Mouse (Mus musculus) embryonic fibroblast, embryonic 13.5 days (primary cell): ENCODE results near the gene H6pd. TPM values are rescaled to one million over a fixed set of nuclear protein-coding genes. Genes with fewer than 3 reads are reported as not detected.

ENCODE experiments used
- H3K27ac ChIP-seq: 2 replicates; pipeline ENCODE4 v1.5.1; 2012; ENCODE audit warnings: low read length, control low read depth, inconsistent platforms; ENCODE audit not compliant: insufficient read depth
- H3K4me1 ChIP-seq: 2 replicates; pipeline ENCODE4 v1.6.1; 2011; ENCODE audit warnings: low read length; ENCODE audit not compliant: control insufficient read depth, insufficient read depth
- H3K4me3 ChIP-seq: 2 replicates; pipeline ENCODE4 v1.5.1; 2011; ENCODE audit warnings: mild to moderate bottlenecking, control low read depth, low read length; ENCODE audit not compliant: insufficient read depth
- CTCF ChIP-seq: IDR thresholded peaks from 2 replicates; pipeline ENCODE4 v1.5.1; 2011; ENCODE audit warnings: mild to moderate bottlenecking, control low read depth, low read length, moderate library complexity, borderline replicate concordance; ENCODE audit not compliant: insufficient read depth
- POLR2A ChIP-seq: IDR thresholded peaks from 2 replicates; pipeline ENCODE4 v1.6.1; 2011; ENCODE audit warnings: low read depth, mild to moderate bottlenecking, control low read depth, low read length, moderate library complexity
- polyA plus RNA-seq: library from polyadenylated mRNA; stranded (reverse); fragments of >200 nt; gene quantifications from 2 replicates; pipeline ENCODE4 v1.2.4, GENCODE M21; 2011; ENCODE audit warnings: low read depth; ENCODE audit not compliant: missing spikeins, insufficient read length

H6pd gene
- polyA plus RNA-seq, 1 experiment, result 59.2 TPM

GRCm38 (mm10) chr4:149964770-149965169, 44.1 kb downstream of the H6pd start:
- Histone ChIP-seq H3K4me3 (no peak overlapping the region), H3K4me1 (no peaks in the 10 kb centered on the region; the same call in 1 of the 2 replicates), H3K27ac (no peak overlapping the region)
- TF ChIP-seq POLR2A, result no peak
- TF ChIP-seq CTCF, result no peak

DNA sequence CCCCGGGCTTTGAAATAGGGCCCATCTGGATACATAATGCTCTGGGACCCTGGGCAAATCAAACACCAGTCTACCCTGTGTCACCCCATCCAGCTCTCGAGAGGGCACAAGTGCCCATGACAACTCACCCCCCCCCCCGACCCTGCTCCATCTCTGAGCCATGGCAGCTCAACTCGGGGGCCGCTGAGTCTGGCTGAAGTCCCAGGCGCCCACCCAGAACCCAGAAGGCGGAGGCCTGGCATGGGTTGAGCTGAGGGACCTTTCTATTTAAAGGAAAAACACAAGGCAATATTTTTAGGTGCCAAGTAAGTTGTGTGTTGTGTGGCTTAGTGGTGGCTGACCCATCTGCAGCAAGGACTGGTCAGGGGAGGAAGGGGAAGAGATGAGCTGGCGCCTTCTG, 44.5 kb downstream of the H6pd start:
- Histone ChIP-seq H3K27ac (no peak overlapping the region), H3K4me1 (no peaks in the 10 kb centered on the region; the same call in 1 of the 2 replicates), H3K4me3 (no peak overlapping the region)
- TF ChIP-seq CTCF, result no peak
- TF ChIP-seq POLR2A, result no peak

- H3K4me3 ChIP-seq, result no peak overlapping the region
- no peak for TF ChIP-seq POLR2A
- no peak for TF ChIP-seq CTCF
- H3K27ac ChIP-seq, result no peak overlapping the region
- peaks cover 7% of the 10 kb centered on the region; the same call in 1 of the 2 replicates for H3K4me1 ChIP-seq
Observed at GRCm38 (mm10) chr4:149960391-149960790, 48.4 kb downstream of the H6pd start.

- no peak overlapping the region for H3K27ac ChIP-seq
- TF ChIP-seq POLR2A (no peak), CTCF (no peak)
- peaks cover 7% of the 10 kb centered on the region; the same call in 1 of the 2 replicates for H3K4me1 ChIP-seq
- no peak overlapping the region for H3K4me3 ChIP-seq
Observed at GRCm38 (mm10) chr4:149959816-149960215, 49.0 kb downstream of the H6pd start.

DNA sequence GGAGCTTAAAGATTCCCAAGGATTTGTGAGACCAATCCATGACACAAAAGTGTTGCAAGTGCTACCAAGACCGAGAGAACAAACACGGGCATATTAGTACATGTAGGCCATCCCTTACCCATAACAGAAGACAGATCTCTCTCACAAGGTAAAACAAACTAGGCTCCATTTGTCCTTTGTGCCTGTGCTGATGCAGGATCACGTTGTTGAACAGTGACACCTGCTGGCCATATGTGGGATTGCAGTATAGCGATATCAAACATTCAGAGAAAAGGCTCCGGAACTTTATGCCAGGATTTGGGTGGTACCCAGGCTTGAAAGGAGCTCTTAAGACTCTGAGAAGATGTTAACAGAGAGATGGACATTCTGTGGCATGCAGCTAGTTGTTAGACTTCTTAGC, 50.3 kb downstream of the H6pd start:
- Histone ChIP-seq H3K4me3 (no peak overlapping the region), H3K4me1 (peaks cover 7% of the 10 kb centered on the region; the same call in 1 of the 2 replicates), H3K27ac (peak overlapping the region; percentile 92)
- no peak for TF ChIP-seq POLR2A
- peak; percentile 75; the same call in 1 of the 2 replicates for TF ChIP-seq CTCF

DNA sequence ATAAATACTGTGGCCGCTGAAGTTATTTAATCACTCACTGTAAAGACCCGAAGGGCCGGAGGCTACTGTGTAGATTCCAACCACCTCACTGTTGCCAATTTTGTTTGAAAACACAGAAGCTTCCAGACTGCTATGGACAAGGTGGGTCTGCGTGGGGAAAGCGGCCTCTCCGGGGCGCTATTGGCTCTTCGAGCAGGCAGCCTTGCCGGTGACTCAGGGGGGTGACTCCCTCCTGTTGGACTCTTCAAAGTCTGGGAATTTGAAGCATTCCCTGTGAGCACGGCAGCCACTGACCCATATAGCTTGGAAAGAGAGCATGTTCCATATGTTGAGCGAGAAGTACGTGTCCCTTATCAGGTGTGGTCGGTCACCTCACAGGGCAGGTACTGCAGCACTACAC, 52.8 kb downstream of the H6pd start:
- TF ChIP-seq POLR2A, result 0 out of 2 replicates have a peak, but pooled peaks have one; percentile 2
- TF ChIP-seq CTCF, result 0 out of 2 replicates have a peak, but pooled peaks have one; percentile 5
- peaks cover 12% of the 10 kb centered on the region; the same call in 1 of the 2 replicates for H3K4me1 ChIP-seq

GRCm38 (mm10) chr4:149955631-149956030, 53.2 kb downstream of the H6pd start:
- no peak for TF ChIP-seq POLR2A
- no peak for TF ChIP-seq CTCF
- Histone ChIP-seq H3K27ac (peak overlapping the region; percentile 85), H3K4me1 (peaks cover 12% of the 10 kb centered on the region; the same call in 1 of the 2 replicates), H3K4me3 (peak overlapping the region; percentile 35)

More for the DNA sequence above, 52.8 kb downstream of the H6pd start:
- peak overlapping the region; percentile 85 for H3K27ac ChIP-seq
- peak overlapping the region; percentile 35; the same call in 1 of the 2 replicates for H3K4me3 ChIP-seq

- Histone ChIP-seq H3K4me3 (peak within 1 kb of the TSS; percentile 82), H3K27ac (peak within 1 kb of the TSS; percentile 85), H3K4me1 (peaks cover 12% of the 10 kb centered on the region; the same call in 1 of the 2 replicates)
- TF ChIP-seq CTCF, result no peak
- peak; percentile 98 for TF ChIP-seq POLR2A
Observed at GRCm38 (mm10) chr4:149954893-149955439, 53.9 kb downstream of the H6pd start, which contains the start of gene Spsb1. Spsb1 (minus strand) TSS chr4:149955043.

- Histone ChIP-seq H3K4me3 (peak overlapping the region; percentile 82), H3K4me1 (peaks cover 20% of the 10 kb centered on the region; the same call in 1 of the 2 replicates), H3K27ac (peak overlapping the region; percentile 60)
- TF ChIP-seq CTCF, result no peak
- no peak for TF ChIP-seq POLR2A
Observed at GRCm38 (mm10) chr4:149953621-149954481, 55.0 kb downstream of the H6pd start.

DNA sequence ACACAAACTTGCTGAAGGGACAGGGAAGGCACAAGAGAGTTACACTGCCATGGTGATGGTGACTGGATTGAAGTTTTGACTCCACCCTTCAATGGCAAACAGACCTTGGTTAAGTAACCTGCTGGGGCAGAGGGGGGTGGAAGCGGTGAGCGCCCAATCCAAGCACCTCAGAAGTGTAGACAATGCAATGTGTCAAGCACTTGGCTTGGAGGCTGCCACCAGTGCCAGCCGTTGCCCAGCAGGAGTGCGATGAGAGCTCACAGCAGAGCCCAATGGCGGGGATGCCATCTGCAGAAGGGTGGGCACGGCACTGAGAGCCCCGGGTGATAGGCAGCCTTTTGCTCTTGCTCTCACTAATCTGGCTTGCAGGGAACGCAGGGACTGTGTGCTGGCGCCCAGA, 56.6 kb downstream of the H6pd start:
- Histone ChIP-seq H3K4me3 (no peak overlapping the region), H3K4me1 (peaks cover 31% of the 10 kb centered on the region), H3K27ac (no peak overlapping the region)
- TF ChIP-seq POLR2A, result no peak
- TF ChIP-seq CTCF, result no peak
